Mouse (Mus musculus): ENCODE measurements around the gene Calhm2.

DNA sequence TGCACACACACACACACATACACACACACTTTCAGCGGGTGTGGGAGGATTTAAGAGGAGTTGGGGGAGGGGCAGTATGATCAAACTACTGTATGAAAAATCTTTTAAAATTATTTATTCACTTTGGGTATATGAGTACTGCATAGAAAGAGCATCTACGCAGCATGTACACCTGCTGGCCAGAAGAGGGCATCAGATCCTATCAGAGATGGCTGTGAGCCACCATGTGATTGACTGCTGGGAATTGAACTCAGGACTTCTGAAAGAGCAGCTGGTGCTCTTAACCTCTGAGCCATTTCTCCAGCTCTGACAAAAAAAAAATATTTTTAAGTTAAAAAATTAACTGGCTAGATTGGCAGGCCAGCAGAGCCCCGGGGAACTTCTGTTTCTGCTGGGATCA, 36.4 kb upstream of the Calhm2 start:
- TF ChIP-seq CTCF (IDR thresholded peaks at IDR 0.05; ENCODE audit: extremely low read depth, insufficient read depth, low read length), result peak; percentile 51
- TF ChIP-seq POLR2A (IDR thresholded peaks at IDR 0.05; ENCODE audit: extremely low read depth, insufficient read depth, low read length), result no peak

Measured in cortical plate, adult 2 months (tissue).